Mouse (Mus musculus) liver, postnatal 0 days (tissue): ENCODE data around the gene Sost. TPM values are rescaled to one million over a fixed set of nuclear protein-coding genes. Genes with fewer than 3 reads are reported as not detected.
A peak's percentile ranks its signal among the peaks of the same experiment; 100 is the strongest.

Source experiments
- ATAC-seq: fragments of 200-750 bp; cut with Nextera tagmentation; 2 replicates; pipeline ENCODE4 v1.8.0; 2017; ENCODE audit warnings: mild to moderate bottlenecking, moderate library complexity
- DNase-seq: peaks from one replicate; pipeline ENCODE4 v3.0.0-alpha.2; 2016
- H3K27ac ChIP-seq: fragments of 300-500 bp; sonication (generic); 2 replicates; pipeline ENCODE4 v1.5.1; 2014; ENCODE audit warnings: antibody characterized with exemption, moderate library complexity, mild to moderate bottlenecking, low read depth
- H3K27me3 ChIP-seq: fragments of 300-500 bp; sonication (generic); 2 replicates; pipeline ENCODE4 v1.6.1; 2014; ENCODE audit warnings: low read length, control low read depth, mixed read lengths; ENCODE audit not compliant: insufficient read depth
- H3K36me3 ChIP-seq: fragments of 300-500 bp; sonication (generic); replicated peaks from 2 replicates; pipeline ENCODE4 v1.6.1; 2014; ENCODE audit warnings: mild to moderate bottlenecking, control low read depth, low read length, moderate library complexity, mixed read lengths; ENCODE audit not compliant: insufficient read depth
- H3K4me1 ChIP-seq: fragments of 300-500 bp; sonication (generic); 2 replicates; pipeline ENCODE4 v1.6.1; 2014; ENCODE audit warnings: antibody characterized with exemption, mild to moderate bottlenecking, control low read depth; ENCODE audit not compliant: insufficient read depth
- H3K4me2 ChIP-seq: fragments of 300-500 bp; sonication (generic); 2 replicates; pipeline ENCODE4 v1.6.1; 2014; ENCODE audit warnings: low read depth, mild to moderate bottlenecking, low read length, moderate library complexity, mixed read lengths
- H3K4me3 ChIP-seq: fragments of 300-500 bp; sonication (generic); 2 replicates; pipeline ENCODE4 v1.5.1; 2014; ENCODE audit warnings: low read depth, low read length
- H3K9ac ChIP-seq: fragments of 300-500 bp; sonication (generic); replicated peaks from 2 replicates; pipeline ENCODE4 v1.6.1; 2014; ENCODE audit warnings: mild to moderate bottlenecking, moderate library complexity
- H3K9me3 ChIP-seq: fragments of 300-500 bp; sonication (generic); 2 replicates; pipeline ENCODE4 v1.6.1; 2016; ENCODE audit warnings: mild to moderate bottlenecking, control low read depth, low read length, mixed read lengths
- CTCF ChIP-seq: sonication (generic); IDR thresholded peaks from 2 replicates; pipeline ENCODE4 v1.5.1; 2016; ENCODE audit warnings: antibody characterized with exemption, low read depth
- EP300 ChIP-seq: IDR thresholded peaks from 2 replicates; pipeline ENCODE4 v1.6.1; 2016; ENCODE audit warnings: antibody characterized with exemption, low read depth, mild to moderate bottlenecking
- WGBS: fragments of 180-500 bp; shearing (Covaris S2); extraction: QIAGEN DNeasy Blood & Tissue Kit; methylation state at CpG from one replicate; pipeline ENCODE4 v1.1.7; 2014; ENCODE audit not compliant: insufficient replicate concordance; 5-methylcytosine and 5-hydroxymethylcytosine counted together
- polyA plus RNA-seq: library from polyadenylated mRNA; unstranded; fragments of >200 nt; fragmentation: Nextera tagmentation; extraction: Ambion mirVana; gene quantifications from 2 replicates; pipeline ENCODE4 v1.2.1, GENCODE M21; 2015

Sost gene
- polyA plus RNA-seq: not detected in 2 replicates

GRCm38 (mm10) chr11:101966965-101967614 lies at the start of gene Sost:
TSS of gene Sost (minus strand) at chr11:101967015.
- H3K4me2 ChIP-seq: no peak within 1 kb of the TSS
- H3K9ac ChIP-seq: no peak within 1 kb of the TSS
- DNase-seq (no peak), ATAC-seq (no peak)
- peaks cover 57% of the 10 kb centered on the region for H3K27me3 ChIP-seq
- no peak within 1 kb of the TSS for H3K4me3 ChIP-seq
- WGBS: 21% methylated on average over 9 of the region's 10 CpGs
- peaks cover 12% of the 10 kb centered on the region for H3K4me1 ChIP-seq
- TF ChIP-seq CTCF: no peak
- no peak for TF ChIP-seq EP300
- no peak within 1 kb of the TSS for H3K27ac ChIP-seq
- H3K9me3 ChIP-seq: no peaks in the 10 kb centered on the region
- no peaks in the 10 kb centered on the region for H3K36me3 ChIP-seq

GRCm38 (mm10) chr11:102016136-102016535 lies 49.3 kb upstream of the Sost start:
- no peak for TF ChIP-seq CTCF
- no peak for TF ChIP-seq EP300
- H3K4me2 ChIP-seq: no peak overlapping the region
- H3K27me3 ChIP-seq: no peaks in the 10 kb centered on the region
- H3K36me3 ChIP-seq: no peaks in the 10 kb centered on the region
- ATAC-seq (no peak), DNase-seq (no peak)
- WGBS: 73% methylated on average over 1 of the region's 1 CpGs
- H3K9me3 ChIP-seq: no peaks in the 10 kb centered on the region
- H3K27ac ChIP-seq: no peak overlapping the region
- no peaks in the 10 kb centered on the region for H3K4me1 ChIP-seq
- no peak overlapping the region for H3K9ac ChIP-seq
- H3K4me3 ChIP-seq: no peak overlapping the region

- 55% methylated on average over 6 of the region's 6 CpGs for WGBS
- Histone ChIP-seq H3K27me3 (no peaks in the 10 kb centered on the region), H3K9ac (no peak overlapping the region), H3K4me3 (no peak overlapping the region), H3K9me3 (no peaks in the 10 kb centered on the region), H3K4me1 (no peaks in the 10 kb centered on the region), H3K36me3 (no peaks in the 10 kb centered on the region), H3K27ac (no peak overlapping the region), H3K4me2 (no peak overlapping the region)
- ATAC-seq (peak; percentile 47; the same call in 1 of the 2 replicates), DNase-seq (no peak)
- TF ChIP-seq CTCF: no peak
- TF ChIP-seq EP300: no peak
These were observed 48.7 kb upstream of the Sost start for GRCm38 (mm10) chr11:102015472-102015871.

GRCm38 (mm10) chr11:102013201-102013600 lies 46.4 kb upstream of the Sost start:
- no peak for ATAC-seq
- no peak overlapping the region for H3K4me3 ChIP-seq
- 0 out of 2 replicates have a peak, but pooled peaks have one; percentile 5 for TF ChIP-seq CTCF
- no peak for TF ChIP-seq EP300
- no peak overlapping the region for H3K27ac ChIP-seq
- no peak for DNase-seq
- no peak overlapping the region for H3K4me2 ChIP-seq
- no peaks in the 10 kb centered on the region for H3K4me1 ChIP-seq
- H3K36me3 ChIP-seq: no peaks in the 10 kb centered on the region
- H3K27me3 ChIP-seq: no peaks in the 10 kb centered on the region
- WGBS: 78% methylated on average over 8 of the region's 8 CpGs
- no peak overlapping the region for H3K9ac ChIP-seq
- H3K9me3 ChIP-seq: no peaks in the 10 kb centered on the region

GRCm38 (mm10) chr11:102011510-102011909 lies 44.7 kb upstream of the Sost start:
- Histone ChIP-seq H3K36me3 (no peaks in the 10 kb centered on the region), H3K4me2 (no peak overlapping the region), H3K4me3 (no peak overlapping the region), H3K9ac (no peak overlapping the region), H3K4me1 (no peaks in the 10 kb centered on the region), H3K27me3 (no peaks in the 10 kb centered on the region), H3K9me3 (no peaks in the 10 kb centered on the region), H3K27ac (no peak overlapping the region)
- WGBS: 78% methylated on average over 8 of the region's 8 CpGs
- DNase-seq (no peak), ATAC-seq (no peak)
- TF ChIP-seq EP300 (no peak), CTCF (no peak)

GRCm38 (mm10) chr11:102010140-102010539 lies 43.3 kb upstream of the Sost start:
- no peak overlapping the region for H3K4me2 ChIP-seq
- 81% methylated on average over 13 of the region's 13 CpGs for WGBS
- DNase-seq (no peak), ATAC-seq (no peak)
- H3K36me3 ChIP-seq: no peaks in the 10 kb centered on the region
- H3K9me3 ChIP-seq: no peaks in the 10 kb centered on the region
- no peaks in the 10 kb centered on the region for H3K27me3 ChIP-seq
- no peak overlapping the region for H3K4me3 ChIP-seq
- H3K9ac ChIP-seq: no peak overlapping the region
- TF ChIP-seq CTCF: no peak
- no peak for TF ChIP-seq EP300
- H3K27ac ChIP-seq: no peak overlapping the region
- H3K4me1 ChIP-seq: no peaks in the 10 kb centered on the region
